Mouse (Mus musculus) adrenal gland, adult 2 months (tissue): Measurements from ENCODE around the gene Pparg. TPM values are rescaled to one million over a fixed set of nuclear protein-coding genes. Genes with fewer than 3 reads are reported as not detected.

ENCODE experiments used
- DNase-seq: peaks from one replicate; pipeline ENCODE4 v3.0.0; 2021
- long read RNA-seq: library from polyadenylated mRNA; stranded (forward); transcript quantifications from one replicate; pipeline ENCODE4 v2.0.0, GENCODE M21; 2021
- polyA plus RNA-seq: library from polyadenylated mRNA; depleted of rRNA; stranded (reverse); fragments of >200 nt; gene quantifications from 2 replicates; pipeline ENCODE4 v1.2.3, GENCODE M21; 2012; rRNA removed
- total RNA-seq, 2 experiments: library from RNA; stranded (reverse); gene quantifications; 2 replicates each; pipeline ENCODE4 v1.2.3; 2021

Gene Pparg
- 10 to 100 TPM; 77.8 to 86.1 TPM for total RNA-seq
- polyA plus RNA-seq: 16.3 and 24.0 TPM in 2 replicates
- long read RNA-seq, transcript Pparg-201 (7 exons, 1,767 nt): minor isoform, 8 of 45 reads
- long read RNA-seq, transcript Pparg-202 (8 exons, 2,125 nt): minor isoform, 6 of 45 reads
- long read RNA-seq, transcript Pparg-204 (8 exons, 1,826 nt): major isoform, 17 of 45 reads
- long read RNA-seq, partial matches to known transcripts: 2 of 45 reads
- long read RNA-seq, other reads (novel, unspliced or antisense): 12 of 45 reads

DNA sequence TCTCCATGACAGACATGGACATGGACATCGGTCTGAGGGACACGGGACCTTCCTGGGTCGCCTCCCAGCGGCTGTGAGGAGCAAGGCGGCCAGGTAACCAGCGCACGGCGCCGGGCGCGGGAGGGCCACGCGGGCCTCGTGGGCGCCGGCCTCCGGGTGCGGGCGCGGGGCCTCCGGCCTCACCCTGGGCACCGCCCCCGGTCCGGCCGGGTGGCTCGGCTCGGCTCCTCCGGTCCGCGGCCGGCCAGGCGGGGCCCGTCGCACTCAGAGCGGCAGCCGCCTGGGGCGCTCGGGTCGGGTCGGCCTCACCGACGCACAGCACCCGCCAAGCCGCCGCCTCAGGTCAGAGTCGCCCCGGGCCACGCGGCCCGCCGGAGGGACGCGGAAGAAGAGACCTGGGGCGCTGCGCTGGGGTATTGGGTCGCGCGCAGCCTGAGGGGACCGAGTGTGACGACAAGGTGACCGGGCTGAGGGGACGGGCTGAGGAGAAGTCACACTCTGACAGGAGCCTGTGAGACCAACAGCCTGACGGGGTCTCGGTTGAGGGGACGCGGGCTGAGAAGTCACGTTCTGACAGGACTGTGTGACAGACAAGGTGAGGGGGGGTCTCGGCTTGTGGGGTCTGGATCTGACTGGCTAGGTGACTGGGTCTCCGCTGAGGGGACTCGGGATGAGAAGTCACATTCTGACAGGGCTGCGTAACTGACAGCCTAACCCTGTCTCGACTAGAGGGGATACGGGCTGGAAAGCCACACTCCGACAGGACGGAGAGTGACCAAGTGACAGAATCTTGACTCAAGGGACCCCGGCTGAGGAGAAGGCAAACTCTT lies at the start of gene Pparg:
Gene Pparg, plus strand, starts transcription at position 176 of the 830 bp plus-strand sequence.
- DNase-seq: peak; percentile 72

DNA sequence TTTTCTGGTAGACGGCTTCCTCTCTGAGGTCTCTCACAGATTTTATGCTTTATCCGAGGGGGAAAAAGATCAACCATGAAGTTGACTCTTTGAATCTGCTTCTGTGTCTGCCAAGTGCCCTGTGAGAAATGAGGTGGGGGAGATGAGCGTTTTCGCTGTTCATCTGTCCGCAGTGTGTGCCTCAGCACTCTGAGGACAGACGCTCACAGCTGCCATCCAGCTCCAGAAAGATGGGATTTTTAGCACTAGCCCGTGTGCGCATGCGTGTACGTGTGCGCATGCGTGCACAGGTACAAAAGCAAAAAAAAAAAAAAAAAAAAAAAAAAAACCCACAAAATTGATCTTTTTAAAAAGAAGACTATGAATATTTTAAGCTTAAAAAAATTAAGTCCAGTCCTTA lies 48.0 kb upstream of the Pparg start:
- no peak for DNase-seq

GRCm38 (mm10) chr6:115313235-115313738 lies 47.5 kb upstream of the Pparg start:
- peak; percentile 49 for DNase-seq

DNA sequence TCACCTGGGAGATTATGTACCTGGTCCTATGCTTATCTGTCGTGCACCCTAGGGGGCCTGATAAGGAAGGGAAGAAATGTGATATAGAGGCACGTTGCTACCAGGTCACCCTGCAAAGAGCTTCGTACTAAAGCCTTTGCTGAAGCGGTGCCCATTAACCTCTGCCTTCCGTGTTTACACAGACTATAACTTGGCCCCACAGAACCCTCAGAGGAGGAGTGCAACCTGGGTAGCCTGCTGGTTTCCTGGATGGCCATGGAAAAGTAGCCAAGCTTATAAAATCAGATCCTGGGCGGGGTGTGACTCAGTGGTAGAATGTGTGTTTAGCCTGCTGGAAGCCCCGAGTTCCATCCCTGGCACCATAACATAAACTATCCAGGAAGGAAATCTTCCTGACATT lies 46.8 kb upstream of the Pparg start:
- no peak for DNase-seq

- no peak for DNase-seq
Measured at GRCm38 (mm10) chr6:115315770-115316169, 45.0 kb upstream of the Pparg start.

DNA sequence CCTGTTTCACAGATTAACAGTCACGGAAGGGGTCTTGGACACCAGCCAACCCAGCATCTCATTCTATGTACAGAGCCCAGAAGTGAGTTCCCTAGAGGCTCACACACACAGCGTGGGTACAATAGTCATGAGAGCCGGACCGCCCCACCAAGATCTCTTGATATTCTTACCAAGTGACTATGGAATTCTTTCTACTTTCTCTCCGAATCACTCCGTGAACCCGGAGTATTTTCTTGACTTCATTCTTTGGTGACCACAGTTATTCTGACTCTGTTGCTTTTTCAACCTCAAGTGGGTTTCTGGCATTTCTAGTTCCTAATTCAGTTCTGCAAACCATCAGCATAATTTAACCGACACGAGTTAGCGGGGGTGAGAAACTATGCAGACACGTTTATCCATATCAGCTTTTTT lies 43.9 kb upstream of the Pparg start:
- DNase-seq: no peak

GRCm38 (mm10) chr6:115318811-115319210 lies 41.9 kb upstream of the Pparg start:
- DNase-seq: peak; percentile 12

GRCm38 (mm10) chr6:115319686-115320085 lies 41.1 kb upstream of the Pparg start:
- no peak for DNase-seq

GRCm38 (mm10) chr6:115320927-115321714 lies 39.6 kb upstream of the Pparg start:
- DNase-seq: no peak

- no peak for DNase-seq
Measured at GRCm38 (mm10) chr6:115321883-115322351, 38.8 kb upstream of the Pparg start.

GRCm38 (mm10) chr6:115322956-115323355 lies 37.8 kb upstream of the Pparg start:
- peak; percentile 21 for DNase-seq

GRCm38 (mm10) chr6:115330964-115331363 lies 29.8 kb upstream of the Pparg start:
- no peak for DNase-seq

DNA sequence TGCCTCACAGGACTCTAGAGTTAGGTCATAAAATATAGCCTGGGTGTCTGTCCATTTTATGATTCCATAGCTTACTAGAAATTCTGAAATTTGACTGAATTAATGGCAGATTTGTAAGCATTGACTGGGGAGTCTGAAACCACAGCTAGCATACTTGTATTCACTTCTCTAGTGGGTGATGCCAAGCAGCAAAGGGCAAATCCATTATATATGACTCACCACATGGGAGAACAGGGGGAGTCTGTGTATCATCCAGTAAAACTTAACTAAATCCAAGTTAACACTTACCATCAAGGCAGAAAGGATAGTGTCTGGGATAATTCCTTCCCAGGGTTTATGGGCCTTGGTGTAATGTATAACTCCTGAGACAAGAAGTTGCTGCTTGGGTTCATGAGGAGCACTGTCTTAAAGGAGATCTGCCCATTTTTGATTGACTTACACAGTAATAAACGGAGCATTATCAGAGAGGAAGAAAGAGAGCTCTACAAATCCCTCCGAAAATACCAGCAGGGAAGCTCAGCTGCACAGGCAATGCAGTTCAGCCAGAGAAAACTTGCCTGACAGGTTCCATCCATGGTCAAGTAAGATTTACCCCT lies 27.6 kb upstream of the Pparg start:
- DNase-seq: no peak

DNA sequence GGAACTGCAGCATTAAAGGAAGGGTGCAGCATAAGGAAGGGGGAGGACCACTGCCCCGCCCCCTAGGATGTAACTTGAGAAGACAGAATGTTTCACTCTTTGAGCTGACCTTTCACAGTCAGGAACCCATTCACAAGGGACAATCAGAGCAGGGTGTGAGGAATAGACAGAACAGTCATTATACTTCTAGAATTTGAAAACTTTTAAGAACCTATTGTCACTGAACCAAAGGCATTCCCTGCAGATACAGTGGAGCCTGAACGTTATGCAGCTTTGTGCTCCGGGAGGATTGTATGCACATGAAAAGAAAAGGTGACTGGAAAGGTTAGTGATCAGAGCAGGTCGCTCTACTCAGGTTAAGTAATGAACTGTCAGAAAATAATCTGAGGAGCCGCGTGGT lies 25.2 kb upstream of the Pparg start:
- DNase-seq: no peak

DNA sequence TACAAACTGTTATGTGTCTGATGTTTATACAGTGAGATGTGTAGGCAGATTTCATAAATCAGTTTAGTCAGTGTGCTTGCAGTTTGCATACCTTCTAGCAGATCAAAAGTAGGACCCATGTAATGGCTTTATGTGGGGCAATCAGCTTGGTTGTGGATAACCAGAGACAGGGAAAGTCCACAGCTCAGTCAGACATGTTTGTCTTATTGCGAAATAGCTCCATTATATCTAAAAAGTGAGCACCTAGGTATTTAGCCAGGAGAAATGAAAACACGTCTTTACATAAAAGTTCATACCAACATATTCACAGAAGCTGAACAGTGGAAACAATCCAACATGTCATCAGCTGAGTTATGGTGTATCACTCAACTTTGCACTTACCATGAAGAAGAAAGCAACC lies 20.7 kb upstream of the Pparg start:
- DNase-seq: no peak

GRCm38 (mm10) chr6:115343096-115343495 lies 17.7 kb upstream of the Pparg start:
- no peak for DNase-seq

DNA sequence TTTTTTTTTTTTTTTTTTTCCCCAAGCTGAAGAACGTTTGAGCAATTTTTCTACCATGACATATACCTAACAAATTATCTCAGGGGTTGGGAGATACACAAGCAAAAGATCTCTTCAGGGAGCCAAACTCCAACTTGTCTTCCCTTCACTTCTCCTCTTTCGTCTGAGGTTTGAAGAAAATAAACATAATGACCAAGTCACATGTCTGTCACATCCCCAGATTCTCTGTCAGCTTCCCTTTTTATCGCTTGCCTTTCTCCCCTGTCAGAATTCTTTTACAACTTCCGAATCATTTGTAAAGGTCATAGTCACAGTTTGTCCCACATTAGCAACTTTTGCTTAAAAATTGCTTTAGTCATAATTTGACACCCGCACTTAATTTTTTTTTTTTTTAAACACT lies 17.2 kb upstream of the Pparg start:
- no peak for DNase-seq

- no peak for DNase-seq
Measured at GRCm38 (mm10) chr6:115344101-115344500, 16.6 kb upstream of the Pparg start.

DNA sequence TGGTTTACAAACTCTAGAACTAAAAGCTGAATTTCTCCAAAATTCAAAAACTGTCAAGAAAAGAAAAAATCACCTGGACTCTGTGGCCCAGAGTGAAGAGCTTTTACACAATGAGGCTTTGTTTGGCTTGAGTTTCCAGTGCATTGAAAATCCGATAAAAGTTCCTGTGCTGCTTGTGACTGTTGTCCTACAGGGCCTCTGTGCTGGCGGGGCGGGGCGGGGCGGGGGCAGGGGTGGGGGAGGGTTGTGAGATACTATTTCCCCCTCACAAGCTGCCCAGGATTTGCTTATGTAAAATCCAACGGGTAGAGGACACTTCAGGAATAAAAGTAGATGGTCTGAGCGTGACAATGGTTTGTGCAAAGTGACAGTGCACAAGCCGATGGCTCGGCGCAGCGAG lies 16.2 kb upstream of the Pparg start:
- DNase-seq: no peak

DNA sequence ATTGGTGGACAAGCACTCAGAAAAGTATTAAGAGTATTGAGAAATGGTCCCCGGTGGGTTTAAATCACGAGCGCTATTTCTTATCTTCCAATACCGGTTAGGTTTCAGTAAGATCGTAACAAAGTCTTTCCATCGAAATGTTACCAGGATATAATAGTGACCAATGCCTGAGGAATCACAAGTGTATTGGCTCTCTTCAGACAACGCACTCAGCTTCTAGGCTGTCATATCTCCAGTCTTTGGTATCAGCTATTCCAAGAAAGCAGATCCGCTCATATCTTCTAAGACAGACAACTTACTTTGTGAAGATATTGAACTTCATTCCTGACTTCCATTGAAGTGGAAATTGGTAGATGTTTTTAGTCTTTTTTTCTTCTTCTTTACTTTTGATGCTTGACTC lies 15.7 kb upstream of the Pparg start:
- DNase-seq: no peak

DNA sequence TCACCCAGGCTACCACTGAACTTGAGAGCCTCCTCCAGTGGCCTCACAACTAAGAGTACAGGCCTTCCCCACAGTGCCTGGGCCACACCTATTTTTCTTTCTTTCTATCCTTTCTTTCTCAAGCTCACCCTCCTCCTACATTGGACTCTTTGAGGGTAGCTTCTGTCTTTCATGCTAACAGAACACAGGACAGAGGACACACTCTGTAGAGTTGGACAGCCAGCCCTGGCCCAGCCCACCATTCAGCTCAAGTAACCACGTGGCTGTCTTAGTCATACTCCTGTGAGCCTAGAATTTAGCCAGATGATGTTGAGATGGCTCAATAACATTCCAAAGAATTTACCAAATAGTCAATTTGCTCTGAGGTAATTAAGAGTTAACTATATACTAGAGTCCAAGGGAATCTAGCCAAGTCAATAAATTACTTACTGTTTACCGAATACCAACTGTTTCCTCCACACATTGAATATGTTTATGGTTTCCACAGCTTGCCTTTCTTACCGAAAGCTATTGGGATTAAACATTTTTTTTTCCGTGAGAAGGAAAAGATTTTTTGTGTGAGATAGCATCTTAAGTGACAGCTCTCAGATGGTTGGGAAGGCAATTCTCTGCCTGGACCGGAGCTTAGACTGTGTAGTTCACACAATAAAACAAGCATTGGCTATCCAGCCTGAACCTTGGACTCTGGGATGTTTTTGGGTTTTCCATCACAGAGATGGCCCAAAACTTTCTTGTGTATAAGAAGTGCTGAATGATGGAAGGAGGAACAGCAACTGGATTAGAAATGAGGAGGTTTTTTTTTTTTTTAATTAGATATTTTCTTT lies 10.9 kb upstream of the Pparg start:
- DNase-seq: no peak
